Mouse (Mus musculus) thymus, adult 2 months (tissue): Measurements from ENCODE around the gene Pou2af1.

Experiments used
- CTCF ChIP-seq: fragments of 200-500 bp; IDR thresholded peaks from 2 replicates; pipeline ENCODE4 v1.5.1; 2012; ENCODE audit warnings: mild to moderate bottlenecking, control low read depth, low read length, moderate library complexity, borderline replicate concordance; ENCODE audit not compliant: control insufficient read depth, poor library complexity, insufficient read depth; ENCODE audit errors: extremely low read depth
- POLR2A ChIP-seq: fragments of 200-500 bp; IDR thresholded peaks from 2 replicates; pipeline ENCODE4 v1.6.1; 2012; ENCODE audit warnings: mild to moderate bottlenecking, low read length, control low read depth, moderate library complexity; ENCODE audit not compliant: control insufficient read depth, poor library complexity, insufficient read depth; ENCODE audit errors: extremely low read depth

DNA sequence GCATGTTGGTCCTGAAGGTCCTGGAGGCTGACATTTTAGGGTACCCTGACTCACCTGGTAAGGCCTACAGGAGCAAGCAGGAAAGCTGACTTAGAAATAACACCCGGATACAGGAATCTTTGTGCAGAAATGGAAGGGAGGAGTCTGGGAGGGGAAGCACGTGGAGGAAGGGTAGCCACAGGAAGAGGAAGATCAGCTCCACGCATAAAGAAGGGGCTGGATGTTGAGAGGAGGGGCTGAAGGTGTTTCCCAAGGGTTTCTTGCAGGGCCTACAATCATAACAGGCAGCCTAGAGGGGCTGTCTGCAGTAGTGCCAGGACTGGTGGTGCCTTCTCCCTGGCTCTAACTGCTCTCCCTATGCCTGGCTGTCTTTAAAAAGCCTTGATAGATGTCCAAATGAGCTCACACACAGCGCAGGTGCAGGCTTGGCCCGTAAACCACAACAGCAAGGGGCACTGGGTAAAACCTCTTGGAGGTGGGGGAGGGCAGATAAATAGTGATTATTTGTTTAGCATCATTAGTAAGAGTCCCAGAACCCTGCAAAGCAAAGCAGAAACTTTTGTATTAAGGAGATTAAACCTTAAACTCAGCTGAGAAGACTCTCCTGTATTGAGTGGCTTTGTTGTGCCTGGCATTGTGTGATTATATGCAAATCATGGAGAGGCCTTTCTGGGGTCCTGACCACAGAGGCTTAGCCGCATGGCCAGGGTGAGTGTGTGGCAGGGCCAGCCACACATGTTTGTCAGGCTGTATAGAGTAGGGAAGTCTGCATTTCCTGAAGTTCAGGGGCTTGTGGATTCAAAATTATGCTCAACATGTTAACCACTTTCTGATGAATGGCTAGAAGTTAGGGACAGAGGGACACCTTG is 48.0 kb upstream of the Pou2af1 start, which contains the start of gene Gm32742:
- no peak for TF ChIP-seq POLR2A
- TF ChIP-seq CTCF: no peak
